Mouse (Mus musculus) neural tube, embryonic 11.5 days (tissue): ENCODE results near the gene Ttc3. TPM values are rescaled to one million over a fixed set of nuclear protein-coding genes. Genes with fewer than 3 reads are reported as not detected.
"Not testable (repeated sequence)": the region's sequence is repeated elsewhere in the genome, so short reads cannot be mapped to it uniquely, and the experiment has no call there.

Experiments used
- ATAC-seq: fragments of 200-750 bp; cut with Nextera tagmentation; 2 replicates; pipeline ENCODE4 v1.8.0; 2017; ENCODE audit warnings: moderate number of reproducible peaks, mild to moderate bottlenecking, moderate TSS enrichment, moderate library complexity; ENCODE audit not compliant: insufficient read depth, low FRiP score, low TSS enrichment
- DNase-seq: peaks from one replicate; pipeline ENCODE4 v3.0.0-alpha.2; 2015; ENCODE audit warnings: low spot score
- H3K27ac ChIP-seq: fragments of 300-500 bp; sonication (generic); 2 replicates; pipeline ENCODE4 v1.5.1; 2014; ENCODE audit warnings: low read depth, mild to moderate bottlenecking, low read length
- H3K27me3 ChIP-seq: fragments of 300-500 bp; sonication (generic); 2 replicates; pipeline ENCODE4 v1.6.1; 2014; ENCODE audit warnings: mild to moderate bottlenecking, low read length, mixed read lengths; ENCODE audit not compliant: control insufficient read depth, insufficient read depth
- H3K36me3 ChIP-seq: fragments of 300-500 bp; sonication (generic); 2 replicates; pipeline ENCODE4 v1.6.1; 2014; ENCODE audit warnings: mild to moderate bottlenecking, low read length, moderate library complexity, mixed read lengths; ENCODE audit not compliant: control insufficient read depth, insufficient read depth
- H3K4me1 ChIP-seq: fragments of 300-500 bp; sonication (generic); 2 replicates; pipeline ENCODE4 v1.6.1; 2014; ENCODE audit warnings: low read length, mixed read lengths; ENCODE audit not compliant: control insufficient read depth, insufficient read depth
- H3K4me2 ChIP-seq: fragments of 300-500 bp; sonication (generic); 2 replicates; pipeline ENCODE4 v1.6.1; 2014; ENCODE audit warnings: low read depth, mild to moderate bottlenecking, moderate library complexity
- H3K4me3 ChIP-seq: fragments of 300-500 bp; sonication (generic); 2 replicates; pipeline ENCODE4 v1.5.1; 2014; ENCODE audit warnings: low read depth, low read length
- H3K9ac ChIP-seq: fragments of 300-500 bp; sonication (generic); 2 replicates; pipeline ENCODE4 v1.6.1; 2014; ENCODE audit warnings: mild to moderate bottlenecking, low read length
- H3K9me3 ChIP-seq: fragments of 300-500 bp; sonication (generic); 2 replicates; pipeline ENCODE4 v1.6.1; 2016; ENCODE audit warnings: low read length; ENCODE audit not compliant: control insufficient read depth
- WGBS: fragments of 180-500 bp; shearing (Covaris S2); extraction: QIAGEN DNeasy Blood & Tissue Kit; methylation state at CpG from one replicate; pipeline ENCODE4 v1.1.7; 2014; 5-methylcytosine and 5-hydroxymethylcytosine counted together
- polyA plus RNA-seq: library from polyadenylated mRNA; unstranded; fragments of >200 nt; fragmentation: Nextera tagmentation; extraction: Ambion mirVana; gene quantifications from 2 replicates; pipeline ENCODE4 v1.2.1, GENCODE M21; 2014

Ttc3 gene
- polyA plus RNA-seq, 1 experiment from 2014 or later: 471 TPM

- H3K36me3 ChIP-seq: no peaks in the 10 kb centered on the region
- H3K27ac ChIP-seq: no peak overlapping the region
- no peak overlapping the region for H3K4me2 ChIP-seq
- DNase-seq: no peak
- H3K9ac ChIP-seq: no peak overlapping the region
- H3K4me3 ChIP-seq: no peak overlapping the region
- H3K27me3 ChIP-seq: no peaks in the 10 kb centered on the region
- 87% methylated on average over 5 of the region's 5 CpGs for WGBS
- H3K9me3 ChIP-seq: no peaks in the 10 kb centered on the region
- no peak for ATAC-seq
- H3K4me1 ChIP-seq: no peaks in the 10 kb centered on the region
These were observed 116.9 kb downstream of the Ttc3 start for GRCm38 (mm10) chr16:94487341-94487740.

- H3K9me3 ChIP-seq: no peaks in the 10 kb centered on the region
- no peak overlapping the region for H3K9ac ChIP-seq
- 94% methylated on average over 5 of the region's 5 CpGs for WGBS
- H3K27ac ChIP-seq: no peak overlapping the region
- H3K4me3 ChIP-seq: no peak overlapping the region
- no peaks in the 10 kb centered on the region for H3K36me3 ChIP-seq
- H3K4me2 ChIP-seq: no peak overlapping the region
- no peak for ATAC-seq
- H3K27me3 ChIP-seq: no peaks in the 10 kb centered on the region
- no peak for DNase-seq
- H3K4me1 ChIP-seq: no peaks in the 10 kb centered on the region
These were observed 118.9 kb downstream of the Ttc3 start for GRCm38 (mm10) chr16:94489326-94489725.

GRCm38 (mm10) chr16:94497176-94497575, 126.8 kb downstream of the Ttc3 start:
- not testable (repeated sequence) for DNase-seq, H3K9ac ChIP-seq, H3K36me3 ChIP-seq, ATAC-seq, H3K4me2 ChIP-seq, H3K4me3 ChIP-seq, H3K4me1 ChIP-seq, H3K27ac ChIP-seq, H3K27me3 ChIP-seq, H3K9me3 ChIP-seq
- 95% methylated on average over 7 of the region's 7 CpGs for WGBS

- H3K27ac ChIP-seq: no peak overlapping the region
- H3K9ac ChIP-seq: no peak overlapping the region
- no peak for ATAC-seq
- no peaks in the 10 kb centered on the region for H3K27me3 ChIP-seq
- H3K9me3 ChIP-seq: no peaks in the 10 kb centered on the region
- H3K4me2 ChIP-seq: no peak overlapping the region
- no peak for DNase-seq
- 89% methylated on average over 5 of the region's 5 CpGs for WGBS
- no peak overlapping the region for H3K4me3 ChIP-seq
- no peaks in the 10 kb centered on the region for H3K4me1 ChIP-seq
- peaks cover 6% of the 10 kb centered on the region; the same call in 1 of the 2 replicates for H3K36me3 ChIP-seq
These were observed 127.5 kb downstream of the Ttc3 start for GRCm38 (mm10) chr16:94497911-94498310.

DNA sequence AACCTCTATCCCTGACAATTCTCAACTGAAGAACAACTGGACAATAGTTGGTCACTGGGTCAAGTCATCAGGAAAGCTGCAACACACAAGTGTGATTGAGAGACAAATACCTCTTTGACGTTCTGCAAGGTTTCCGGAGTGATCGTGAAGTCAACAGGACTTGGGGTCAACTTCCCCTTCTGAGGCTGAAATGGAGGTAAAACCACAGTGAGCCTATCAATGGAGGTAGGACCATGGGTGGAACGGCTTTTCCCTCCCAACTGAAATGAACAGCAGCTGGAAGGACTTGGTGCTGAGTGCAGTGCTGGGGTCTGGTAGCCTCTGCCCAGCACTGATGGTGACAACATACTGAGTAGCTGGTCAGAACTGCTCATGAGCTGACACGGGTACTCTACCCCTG, 133.8 kb downstream of the Ttc3 start:
- no peaks in the 10 kb centered on the region for H3K4me1 ChIP-seq
- H3K36me3 ChIP-seq: peaks cover 12% of the 10 kb centered on the region
- H3K9me3 ChIP-seq: no peaks in the 10 kb centered on the region
- H3K9ac ChIP-seq: no peak overlapping the region
- 95% methylated on average over 5 of the region's 5 CpGs for WGBS
- ATAC-seq (no peak), DNase-seq (no peak)
- H3K4me2 ChIP-seq: no peak overlapping the region
- H3K27me3 ChIP-seq: no peaks in the 10 kb centered on the region
- no peak overlapping the region for H3K4me3 ChIP-seq
- H3K27ac ChIP-seq: no peak overlapping the region

DNA sequence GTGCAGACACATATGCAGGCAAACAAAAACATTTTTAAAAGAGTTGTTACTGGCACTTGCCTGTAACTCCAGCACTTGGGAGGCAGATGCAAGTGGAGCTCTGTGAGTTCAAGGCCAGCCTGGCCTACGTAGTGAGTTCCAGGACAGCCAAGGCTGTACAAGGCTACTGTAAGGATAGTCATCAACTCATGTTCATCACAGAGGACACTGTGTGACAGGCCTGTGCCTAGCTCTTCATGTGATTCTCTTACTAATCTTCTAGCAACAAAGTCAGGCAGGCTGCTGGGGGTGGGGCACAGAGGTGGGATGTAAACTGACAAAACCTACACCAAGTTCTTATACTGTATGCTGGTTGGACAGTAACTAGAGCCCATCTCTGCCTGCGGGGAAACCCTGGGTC, 136.7 kb downstream of the Ttc3 start:
- Histone ChIP-seq H3K4me1 (no peaks in the 10 kb centered on the region), H3K36me3 (peaks cover 9% of the 10 kb centered on the region), H3K9ac (no peak overlapping the region), H3K4me3 (no peak overlapping the region), H3K9me3 (no peaks in the 10 kb centered on the region), H3K27me3 (no peaks in the 10 kb centered on the region), H3K27ac (no peak overlapping the region), H3K4me2 (no peak overlapping the region)
- DNase-seq (no peak), ATAC-seq (no peak)
- WGBS: 97% methylated on average over 2 of the region's 2 CpGs

DNA sequence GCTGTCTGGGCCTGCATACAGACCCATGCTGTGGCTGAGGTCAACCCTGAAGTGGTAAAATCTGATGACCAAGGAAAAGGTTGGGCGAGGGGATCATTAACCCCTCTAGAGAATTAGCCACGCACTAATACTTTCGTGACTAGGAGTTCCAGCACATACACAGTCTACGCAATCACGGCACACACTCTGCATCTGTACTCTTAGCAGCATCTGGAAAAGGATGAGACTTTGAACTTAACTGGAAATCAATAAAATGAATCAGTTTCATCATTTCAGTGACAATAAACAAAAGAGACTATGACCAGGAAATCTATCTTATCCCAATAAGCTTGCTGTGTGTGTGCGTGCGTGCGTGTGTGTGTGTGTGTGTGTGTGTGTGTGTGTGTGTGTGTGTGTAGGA, 138.4 kb downstream of the Ttc3 start:
- Histone ChIP-seq H3K4me2 (no peak overlapping the region), H3K4me3 (no peak overlapping the region), H3K4me1 (no peaks in the 10 kb centered on the region), H3K36me3 (peaks cover 6% of the 10 kb centered on the region), H3K9me3 (no peaks in the 10 kb centered on the region), H3K27ac (no peak overlapping the region), H3K9ac (no peak overlapping the region), H3K27me3 (no peaks in the 10 kb centered on the region)
- ATAC-seq (no peak), DNase-seq (no peak)
- WGBS: 96% methylated on average over 8 of the region's 8 CpGs

GRCm38 (mm10) chr16:94509983-94510382, 139.6 kb downstream of the Ttc3 start:
- ATAC-seq (no peak), DNase-seq (no peak)
- Histone ChIP-seq H3K27me3 (no peaks in the 10 kb centered on the region), H3K9ac (no peak overlapping the region), H3K27ac (no peak overlapping the region), H3K4me2 (no peak overlapping the region), H3K4me1 (no peaks in the 10 kb centered on the region), H3K9me3 (no peaks in the 10 kb centered on the region), H3K4me3 (no peak overlapping the region), H3K36me3 (no peaks in the 10 kb centered on the region)
- WGBS: 74% methylated on average over 2 of the region's 2 CpGs

DNA sequence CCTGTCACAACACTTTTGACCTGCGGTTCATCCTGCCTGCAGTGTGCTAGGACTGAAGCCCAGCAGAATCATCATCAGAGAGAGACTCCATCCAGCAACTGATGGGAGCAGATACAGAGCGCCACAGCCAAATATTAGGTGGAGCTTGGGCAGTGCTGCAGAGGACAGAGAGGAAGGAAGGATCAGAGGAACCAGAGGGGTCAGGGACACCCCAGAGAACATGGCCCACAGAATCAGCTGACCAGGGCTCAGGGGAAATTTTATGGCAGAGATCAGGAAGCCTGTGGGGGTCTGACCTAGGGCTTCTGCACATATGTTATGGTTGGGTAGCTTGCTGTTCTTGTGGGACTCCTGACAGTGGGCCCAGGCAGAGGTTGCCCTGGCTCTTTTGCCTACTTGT, 147.2 kb downstream of the Ttc3 start:
- DNase-seq (no peak), ATAC-seq (no peak)
- Histone ChIP-seq H3K9me3 (no peaks in the 10 kb centered on the region), H3K36me3 (no peaks in the 10 kb centered on the region; the same call in 1 of the 2 replicates), H3K4me3 (no peak overlapping the region), H3K4me1 (no peaks in the 10 kb centered on the region), H3K27me3 (no peaks in the 10 kb centered on the region), H3K27ac (no peak overlapping the region), H3K9ac (no peak overlapping the region), H3K4me2 (no peak overlapping the region)
- 96% methylated on average over 2 of the region's 2 CpGs for WGBS
